Mouse (Mus musculus) right cerebral cortex, postnatal 10 days (tissue): ENCODE results near the gene Fgfr2.

Experiments used
- DNase-seq, 2 experiments: peaks; one replicate each; pipeline ENCODE4 v3.0.0; 2021; ENCODE audit warnings: low spot score in 2 of 2

The Fgfr2 gene

DNA sequence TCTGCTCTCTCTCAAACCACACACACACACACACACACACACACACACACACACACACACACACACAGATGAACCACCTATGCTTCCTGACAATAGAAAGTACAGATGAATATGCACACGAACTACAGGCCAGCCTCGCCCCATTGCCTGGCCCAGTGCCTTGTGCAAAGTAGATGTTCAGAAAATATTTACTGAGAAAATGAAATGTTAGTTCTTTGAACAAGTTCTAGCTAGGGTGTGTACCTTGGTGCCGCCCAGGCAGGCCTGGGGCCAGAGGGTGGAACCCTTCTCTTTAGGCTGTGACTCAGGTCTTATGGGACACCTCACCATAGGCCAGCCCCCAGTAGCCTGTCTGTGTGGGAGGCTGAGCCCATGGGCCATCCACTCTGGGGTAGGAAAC is 891.7 kb downstream of the Fgfr2 start:
- DNase-seq: no peak

GRCm38 (mm10) chr7:132230961-132231360 is 892.2 kb downstream of the Fgfr2 start:
- DNase-seq: no peak

DNA sequence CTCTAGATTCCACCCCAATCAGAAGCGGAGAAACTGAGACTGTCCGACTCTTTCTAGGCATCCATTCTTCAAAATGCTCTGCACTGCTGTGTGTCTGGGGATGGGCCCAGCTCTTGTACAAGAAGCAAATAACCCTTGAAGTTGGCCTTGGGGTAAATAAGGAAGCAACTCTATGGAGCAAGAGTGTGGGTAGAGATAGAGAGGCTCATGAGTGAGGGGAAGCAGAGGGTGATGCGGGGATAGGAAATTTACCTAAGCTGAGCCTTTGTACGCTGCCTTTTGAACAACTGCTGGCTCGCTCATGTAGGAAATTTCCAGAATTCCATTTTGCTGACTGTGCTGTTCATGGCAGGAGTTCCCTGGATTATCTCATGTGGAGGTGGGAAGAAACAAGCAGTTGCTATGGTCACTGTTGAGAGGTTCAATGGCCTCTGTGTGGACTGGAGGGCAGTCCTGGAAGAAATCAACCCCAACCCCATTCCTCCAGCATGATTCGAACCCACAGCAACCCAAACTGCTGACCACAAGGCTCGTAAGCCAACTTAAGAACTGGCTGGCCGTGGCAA is 896.0 kb downstream of the Fgfr2 start:
- DNase-seq: peak in 1 of 2 experiments; percentile 18

GRCm38 (mm10) chr7:132226379-132227074 is 896.6 kb downstream of the Fgfr2 start:
- DNase-seq: peak; percentile 89 to 90

DNA sequence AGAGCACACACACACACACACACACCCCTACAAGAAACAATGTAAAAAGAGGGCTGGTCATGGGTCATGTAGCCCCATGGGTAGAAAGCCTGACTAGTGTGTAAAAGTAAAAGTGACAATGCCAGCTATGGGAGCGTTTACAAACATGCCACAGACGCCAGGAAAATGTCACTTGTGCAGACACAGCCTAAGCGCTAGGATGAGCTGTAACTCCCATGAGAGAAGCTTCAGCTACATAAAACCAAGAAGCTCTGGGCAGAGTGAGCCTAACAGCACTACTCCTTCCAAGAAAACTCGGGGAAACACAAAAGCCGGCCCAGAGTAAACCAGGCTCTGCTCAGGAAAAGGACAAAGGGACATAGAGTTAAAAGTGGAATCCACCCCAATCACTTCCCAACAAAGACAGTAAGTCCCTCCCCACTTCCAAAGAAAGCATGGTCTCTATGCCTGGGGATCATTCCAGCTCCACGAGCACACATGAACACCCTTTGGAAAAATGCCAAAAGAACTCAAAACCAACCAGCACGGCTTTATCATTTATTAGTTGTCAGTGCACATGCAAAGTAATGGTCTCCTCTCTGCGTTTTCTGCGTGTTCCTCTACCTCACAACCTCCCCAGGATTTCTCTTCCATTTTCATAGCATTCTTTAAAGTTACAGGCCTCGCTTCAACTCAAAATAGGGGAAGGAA is 899.6 kb downstream of the Fgfr2 start:
- peak in 1 of 2 experiments; percentile 18 for DNase-seq

GRCm38 (mm10) chr7:132214031-132214430 is 909.1 kb downstream of the Fgfr2 start:
- peak; percentile 47 to 51 for DNase-seq

DNA sequence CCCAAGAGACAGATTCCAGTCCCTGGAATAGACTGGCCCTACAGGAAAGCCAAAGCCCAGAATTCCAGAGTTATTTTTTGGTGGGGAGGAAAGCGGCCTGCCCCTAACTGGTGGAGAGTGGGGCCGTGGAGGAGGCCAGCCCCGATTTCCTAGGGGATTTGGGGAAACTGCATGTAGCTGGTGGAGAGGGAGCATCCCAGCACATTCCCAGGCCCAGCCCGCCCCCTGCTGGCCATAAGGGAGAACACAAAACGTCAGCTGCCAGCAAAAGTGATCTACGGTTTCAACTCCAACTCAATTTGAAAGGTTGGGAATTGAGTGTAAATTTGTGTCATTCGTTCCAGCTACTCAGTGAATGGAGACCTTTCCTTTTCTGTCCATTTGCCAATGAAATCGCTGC is 909.7 kb downstream of the Fgfr2 start:
- peak; percentile 88 to 91 for DNase-seq

DNA sequence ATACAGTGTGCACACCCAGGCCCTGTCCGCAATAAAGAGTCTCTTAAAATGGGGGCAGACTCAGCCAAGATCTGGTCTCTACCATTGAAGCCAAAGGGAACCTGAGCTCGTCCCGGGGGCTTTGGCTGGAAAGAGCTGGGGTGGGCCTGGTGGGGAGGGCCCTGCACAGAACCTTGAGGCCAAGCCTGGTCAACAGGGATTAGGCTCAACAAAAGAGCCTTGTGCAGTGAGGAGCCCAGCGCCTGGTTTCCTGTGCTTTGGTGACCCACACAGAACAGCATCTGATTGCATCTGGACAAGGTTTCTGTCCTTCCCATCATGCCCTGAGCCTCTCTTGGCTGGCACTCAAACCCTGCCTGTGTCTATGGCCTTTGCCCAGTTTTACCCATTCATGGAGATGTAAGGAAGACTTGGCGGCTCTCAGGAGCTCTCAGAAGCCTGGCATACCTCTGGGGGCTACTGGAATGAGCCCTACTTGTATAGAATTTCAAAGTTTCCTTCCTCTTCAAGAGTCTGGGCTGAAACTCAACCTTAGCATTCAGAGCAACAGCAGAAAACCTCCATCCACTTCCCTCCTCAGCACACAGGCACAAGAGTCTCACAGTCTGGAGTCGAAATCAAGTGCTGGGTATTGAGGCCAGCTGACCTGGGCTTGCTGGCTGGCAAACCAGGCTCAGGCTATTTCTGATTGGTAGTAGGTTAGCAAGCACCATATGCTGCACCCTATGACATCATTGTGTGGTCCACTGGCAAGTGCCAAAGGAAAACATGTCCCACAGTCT is 911.0 kb downstream of the Fgfr2 start:
- DNase-seq: peak; percentile 76 to 80

DNA sequence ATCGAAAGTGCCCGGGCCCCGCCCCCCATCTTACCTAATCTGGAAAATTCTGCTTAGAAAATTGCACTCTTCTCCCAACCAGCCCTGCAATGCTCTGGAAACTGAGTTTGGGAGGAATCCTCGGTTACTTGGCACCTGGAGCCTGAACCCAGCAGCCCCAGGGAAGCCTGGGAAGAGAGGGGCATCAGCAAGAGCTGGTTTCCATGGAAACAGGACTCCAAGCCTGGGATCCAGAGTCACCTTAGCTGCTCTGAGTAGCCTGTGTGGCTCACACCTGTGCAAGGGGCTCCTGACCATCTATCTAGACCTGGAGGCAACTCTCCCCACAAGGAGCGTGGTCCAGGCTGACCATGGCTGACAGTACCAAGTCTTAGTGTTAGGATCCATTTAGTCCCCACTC is 912.5 kb downstream of the Fgfr2 start:
- no peak for DNase-seq

DNA sequence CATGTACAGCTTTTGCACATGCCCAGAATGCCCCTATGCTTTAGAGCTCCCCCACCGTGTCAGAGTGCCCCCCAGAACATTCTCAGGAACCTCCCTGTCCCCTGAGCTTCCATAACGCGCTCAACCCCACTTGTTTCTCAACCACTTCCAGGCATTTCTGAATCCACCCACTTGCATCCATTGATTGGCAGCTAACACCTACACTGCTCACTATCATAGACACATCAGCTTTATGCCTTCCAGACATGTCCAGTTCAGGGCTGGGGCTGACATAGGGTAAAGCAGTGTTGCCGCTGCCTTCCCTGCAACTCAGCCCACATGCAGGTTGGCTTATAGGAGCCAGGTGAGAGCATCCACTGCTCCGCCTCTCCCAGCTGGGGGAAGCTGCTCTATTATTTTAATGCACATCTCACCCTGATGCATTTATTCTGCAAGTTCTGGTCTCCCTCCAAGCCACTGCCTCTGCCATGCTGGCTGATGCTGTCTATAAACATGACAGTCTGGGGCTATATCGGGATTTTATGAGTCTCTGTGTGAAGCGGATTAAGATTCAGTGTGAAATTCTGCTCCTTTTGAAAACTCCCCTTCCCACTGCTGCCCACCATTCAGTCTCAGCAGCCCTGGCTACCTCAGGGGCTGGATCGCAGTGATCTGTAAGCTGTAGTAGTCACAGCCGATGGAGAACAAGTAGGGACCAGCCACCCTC is 914.1 kb downstream of the Fgfr2 start:
- peak; percentile 65 to 76 for DNase-seq

DNA sequence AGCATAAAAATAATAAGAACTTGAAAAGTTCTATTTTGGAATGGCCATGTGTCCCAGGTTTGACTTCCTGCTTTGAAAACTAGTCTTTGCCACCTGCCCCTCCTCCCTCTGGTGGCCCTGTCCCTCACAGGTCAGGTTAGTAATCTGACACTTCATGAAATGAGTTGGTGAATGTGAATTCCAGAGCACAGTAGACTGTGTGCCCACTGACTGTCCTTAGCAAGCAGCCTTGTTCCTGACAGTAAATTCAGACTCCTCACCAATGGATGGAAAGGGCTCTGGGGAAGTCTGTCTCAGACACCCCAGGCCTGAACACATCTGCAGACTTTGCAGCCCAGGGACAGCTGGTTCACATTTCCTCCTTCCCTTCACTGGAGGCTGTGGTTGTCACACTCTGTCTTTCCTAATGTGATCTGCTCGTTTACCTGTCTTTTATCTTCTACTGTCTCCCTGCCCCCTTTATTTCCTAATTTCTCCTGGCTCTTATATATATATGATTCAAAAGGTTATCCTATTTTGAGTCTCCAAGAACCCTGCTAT is 919.0 kb downstream of the Fgfr2 start:
- no peak for DNase-seq

GRCm38 (mm10) chr7:132199686-132200085 is 923.5 kb downstream of the Fgfr2 start:
- DNase-seq: no peak

GRCm38 (mm10) chr7:132198806-132199205 is 924.3 kb downstream of the Fgfr2 start:
- no peak for DNase-seq

- DNase-seq: no peak
Measured at GRCm38 (mm10) chr7:132197817-132198475, 925.2 kb downstream of the Fgfr2 start.

DNA sequence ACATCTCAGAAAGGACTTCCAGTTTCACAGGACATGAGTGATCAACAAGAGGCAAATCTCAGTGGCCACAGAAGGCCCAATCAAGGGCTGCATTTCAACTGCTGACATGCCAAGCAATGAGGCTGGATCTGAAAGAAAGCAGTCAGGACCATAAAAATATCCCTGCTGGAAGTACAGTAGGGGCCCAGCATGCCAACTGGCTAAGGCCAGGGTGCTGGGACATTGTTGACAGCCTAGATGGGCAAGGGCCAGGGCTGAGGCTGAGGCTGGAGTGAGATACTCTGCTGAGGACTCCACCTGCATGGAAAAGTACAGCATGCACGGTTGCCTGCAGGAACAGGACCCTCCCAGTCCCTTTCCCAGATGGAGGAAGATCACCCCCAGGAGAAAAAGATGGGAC is 926.6 kb downstream of the Fgfr2 start:
- DNase-seq: no peak

DNA sequence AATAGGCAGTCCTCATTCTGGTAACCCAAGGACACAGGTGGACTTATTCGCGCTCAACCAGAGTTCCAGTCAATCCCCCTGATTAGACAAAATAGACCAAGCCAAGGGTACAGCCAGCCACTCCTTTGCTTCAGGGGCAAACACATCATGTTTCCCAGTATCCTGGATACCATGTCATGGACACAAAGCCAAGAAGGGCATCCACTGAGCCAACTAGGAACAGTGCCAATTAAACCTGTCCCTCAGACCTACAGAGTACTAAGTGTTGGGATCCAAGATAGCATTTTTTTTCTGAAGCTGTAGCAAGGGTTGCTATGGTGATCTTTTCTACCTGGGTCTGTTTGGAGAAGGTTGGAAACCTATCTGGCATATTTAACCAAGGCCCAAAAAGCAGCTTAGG is 929.5 kb downstream of the Fgfr2 start:
- no peak for DNase-seq

GRCm38 (mm10) chr7:132187456-132187855 is 935.7 kb downstream of the Fgfr2 start:
- no peak for DNase-seq

- no peak for DNase-seq
Measured at GRCm38 (mm10) chr7:132183892-132184404, 939.2 kb downstream of the Fgfr2 start.

- DNase-seq: no peak
Measured at GRCm38 (mm10) chr7:132181586-132182198, 941.5 kb downstream of the Fgfr2 start.

DNA sequence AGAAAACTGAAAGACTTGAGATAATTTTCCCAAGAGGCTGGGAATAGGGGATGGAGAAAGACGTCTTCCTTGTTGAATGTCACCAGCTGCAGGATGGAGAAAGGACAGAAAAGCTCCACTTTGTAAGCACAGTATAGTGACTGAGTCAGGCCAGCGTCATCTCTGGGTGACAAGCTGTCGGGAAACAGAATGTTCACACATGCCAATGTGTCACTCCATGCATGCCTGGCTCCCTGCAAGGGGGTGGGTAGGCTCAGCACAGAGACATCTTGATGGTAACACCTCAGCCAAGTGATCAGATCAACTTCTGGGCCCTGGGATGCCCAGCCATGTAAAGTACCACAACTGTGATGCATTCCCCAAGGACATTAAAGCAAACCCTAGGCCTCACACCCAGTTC is 942.1 kb downstream of the Fgfr2 start:
- DNase-seq: no peak
